Mouse (Mus musculus) left cerebral cortex, adult 11 months (tissue): ENCODE results near the gene Ift81.

Experiments used
- DNase-seq: peaks from one replicate; pipeline ENCODE4 v3.0.0; 2022; ENCODE audit warnings: low spot score

Gene Ift81

DNA sequence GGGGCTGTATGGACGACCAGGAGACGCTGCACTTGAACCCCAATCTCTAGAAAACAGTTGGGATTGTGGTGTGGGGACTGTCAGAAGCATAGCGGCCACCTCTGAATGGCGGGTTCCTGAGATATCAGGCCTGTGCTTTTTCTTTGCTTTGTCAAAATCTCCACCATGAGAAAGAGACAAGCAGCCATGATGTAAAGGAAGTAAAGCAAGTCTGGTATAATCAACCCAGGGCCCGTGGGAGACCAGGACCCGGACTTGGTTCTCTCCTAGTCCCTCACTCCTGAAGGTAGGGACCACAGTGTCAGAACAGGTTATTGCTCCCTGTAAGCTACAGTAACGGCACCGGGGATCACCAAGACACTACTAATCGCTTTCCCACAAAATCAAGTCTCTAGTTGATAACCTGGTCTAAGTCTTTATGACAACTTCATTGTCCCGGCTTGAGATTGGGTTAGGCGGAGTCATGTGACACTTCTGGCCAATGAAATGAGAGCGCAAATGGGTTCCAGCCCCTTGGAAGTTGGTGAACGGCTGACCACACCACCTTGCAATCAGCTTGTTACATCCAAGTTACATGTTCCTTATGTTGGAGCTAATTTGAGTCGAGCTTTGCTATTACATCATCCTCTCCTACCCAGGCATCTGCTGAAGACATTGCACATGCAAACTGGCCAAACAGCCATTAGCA lies 11.4 kb upstream of the Ift81 start:
- no peak for DNase-seq

DNA sequence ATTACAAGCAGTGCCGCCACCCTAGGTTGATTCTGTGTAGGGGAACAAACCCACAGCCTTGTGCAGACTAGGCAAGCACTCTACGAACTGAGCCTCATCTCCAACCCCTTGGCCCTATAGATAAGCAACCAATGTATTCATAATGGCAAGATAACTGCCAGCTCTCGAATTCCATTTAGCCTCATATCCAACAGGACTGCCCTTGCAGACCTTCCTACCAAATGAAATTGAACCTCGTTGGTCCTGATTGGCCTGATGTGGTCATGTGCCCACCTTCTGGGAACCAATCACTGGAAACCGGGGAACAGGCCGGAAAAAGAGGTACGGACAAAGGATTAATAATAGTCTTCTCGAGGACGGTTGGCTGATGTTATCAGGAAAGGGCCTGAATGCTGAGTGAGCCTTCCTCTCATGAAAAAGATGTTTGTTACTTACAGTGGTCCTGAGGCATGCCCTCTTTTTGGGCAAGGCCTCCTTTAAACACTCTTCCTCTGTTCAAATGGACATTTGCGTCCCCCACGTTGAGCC lies 10.7 kb upstream of the Ift81 start:
- DNase-seq = no peak

DNA sequence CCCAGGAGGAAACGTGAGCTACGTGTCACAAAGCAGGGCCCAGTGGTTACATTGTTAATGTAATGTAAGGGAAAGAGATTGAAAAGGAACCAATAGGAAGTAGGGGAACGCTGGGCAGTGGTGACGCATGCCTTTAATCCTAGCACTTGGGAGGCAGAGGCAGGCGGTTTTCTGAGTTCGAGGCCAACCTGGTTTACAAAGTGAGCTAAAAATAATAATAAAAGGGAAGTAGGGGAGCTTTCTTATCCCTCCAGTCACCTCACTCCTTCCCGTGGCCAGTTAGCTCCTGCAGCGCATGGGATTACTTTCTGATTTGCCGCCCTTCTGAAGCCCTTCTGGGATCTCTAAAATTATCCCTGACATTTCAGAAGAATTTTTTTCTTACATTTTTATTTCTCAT lies 9.5 kb upstream of the Ift81 start:
- DNase-seq = no peak

- DNase-seq = no peak
Observed at GRCm38 (mm10) chr5:122622526-122622925, 8.2 kb upstream of the Ift81 start.

GRCm38 (mm10) chr5:122621376-122621886 lies 7.1 kb upstream of the Ift81 start:
- no peak for DNase-seq

- DNase-seq = no peak
Observed at GRCm38 (mm10) chr5:122619686-122620296, 5.5 kb upstream of the Ift81 start.

GRCm38 (mm10) chr5:122617718-122618117 lies 3.4 kb upstream of the Ift81 start:
- no peak for DNase-seq

DNA sequence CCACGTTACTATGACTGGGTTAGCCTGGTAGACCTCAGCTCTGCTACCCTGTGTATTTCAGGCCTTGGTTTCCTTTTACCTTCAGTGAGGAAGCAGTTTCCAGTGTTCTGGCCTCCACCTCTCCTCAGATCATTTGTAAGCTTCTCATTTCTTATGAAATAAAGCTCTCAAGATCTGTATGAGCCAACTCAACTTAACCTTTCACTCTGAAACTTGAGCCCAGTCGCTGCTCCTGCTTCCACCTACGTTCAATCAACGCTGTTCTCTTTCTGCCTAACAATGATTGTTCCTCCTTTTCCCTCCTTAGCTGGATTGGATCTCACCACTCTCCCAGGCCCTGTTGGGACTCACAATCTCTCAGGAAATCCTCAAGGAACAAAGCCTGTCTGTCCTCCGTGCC lies 2.7 kb downstream of the Ift81 start:
- DNase-seq = no peak

DNA sequence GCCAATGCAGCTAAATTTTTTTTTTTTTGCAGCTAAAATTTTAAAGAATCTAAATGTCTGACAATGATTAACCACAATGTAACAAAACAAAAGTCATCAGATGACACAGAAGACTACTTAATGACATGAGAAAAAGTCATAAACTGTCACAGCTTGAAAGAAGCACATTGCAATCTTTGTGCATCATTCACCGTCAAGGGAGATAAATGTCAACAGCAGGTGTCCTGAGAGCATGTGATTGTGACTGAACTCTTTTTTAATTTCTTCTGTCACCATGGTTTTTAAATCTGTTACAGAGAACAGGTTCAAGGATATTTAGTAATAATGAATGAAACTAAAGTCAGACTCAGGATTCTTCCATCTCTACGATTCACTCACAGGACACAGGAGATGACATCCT lies 9.4 kb downstream of the Ift81 start:
- no peak for DNase-seq

GRCm38 (mm10) chr5:122602233-122602632 lies 12.1 kb downstream of the Ift81 start:
- DNase-seq = no peak

DNA sequence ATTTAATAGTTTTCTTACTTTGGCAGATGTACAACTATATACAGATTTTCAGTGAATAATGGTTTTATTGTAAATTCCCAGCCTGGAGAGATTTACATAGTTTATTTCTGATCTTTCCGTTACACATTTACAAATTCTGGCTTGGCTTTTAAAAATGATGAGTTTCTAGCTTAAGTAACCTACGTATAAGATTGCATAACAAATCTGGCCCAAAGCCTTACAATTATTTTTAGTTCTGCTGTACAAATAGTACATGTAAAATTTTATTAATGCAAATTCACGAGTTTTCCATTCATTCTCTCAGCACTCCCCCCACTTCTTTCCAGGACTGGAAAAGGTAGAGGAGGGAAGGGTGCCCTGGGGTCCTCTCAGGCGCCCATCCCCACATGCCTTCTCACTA lies 18.8 kb downstream of the Ift81 start:
- no peak for DNase-seq

- DNase-seq = no peak
Observed at GRCm38 (mm10) chr5:122589891-122590290, 24.4 kb downstream of the Ift81 start.

DNA sequence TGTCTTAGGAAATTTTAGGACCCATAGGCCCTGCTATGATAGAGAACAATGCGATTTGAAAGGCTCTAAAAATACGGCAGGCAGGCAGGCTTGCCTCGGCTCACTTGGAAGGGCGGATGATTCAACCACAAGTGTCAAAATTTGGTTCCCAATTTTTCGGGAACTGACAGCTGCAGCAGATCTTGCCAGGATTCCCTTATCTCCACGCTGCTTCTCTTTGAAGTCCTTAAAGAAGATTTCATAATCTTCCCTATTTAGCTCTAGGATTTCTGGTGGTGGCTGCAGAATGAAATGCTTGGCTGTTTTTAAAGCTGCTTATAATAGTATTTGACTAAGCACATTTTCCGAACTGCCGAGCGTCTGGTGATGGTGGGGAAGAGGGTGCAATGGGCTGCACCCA lies 28.8 kb downstream of the Ift81 start:
- peak; percentile 71 for DNase-seq

DNA sequence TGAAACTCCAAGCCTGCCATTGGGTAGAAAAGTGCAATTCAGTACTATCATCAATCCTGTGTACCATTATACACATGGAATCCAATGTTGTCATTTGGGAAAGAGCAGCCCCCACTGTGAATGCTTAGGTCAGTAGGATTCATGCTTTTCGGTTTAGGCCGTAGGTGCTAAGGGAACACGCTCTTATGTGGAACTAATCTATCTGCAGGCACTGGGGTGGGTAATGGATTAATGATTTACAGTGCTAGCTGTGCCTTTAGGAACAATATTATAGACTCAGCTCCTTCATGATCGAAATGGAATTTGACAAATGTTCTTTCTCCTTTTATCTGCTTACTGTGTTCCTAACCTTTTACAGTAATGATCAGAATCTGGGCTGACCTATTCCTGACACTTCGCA lies 30.2 kb downstream of the Ift81 start:
- no peak for DNase-seq

- no peak for DNase-seq
Observed at GRCm38 (mm10) chr5:122576683-122577329, 37.5 kb downstream of the Ift81 start.

DNA sequence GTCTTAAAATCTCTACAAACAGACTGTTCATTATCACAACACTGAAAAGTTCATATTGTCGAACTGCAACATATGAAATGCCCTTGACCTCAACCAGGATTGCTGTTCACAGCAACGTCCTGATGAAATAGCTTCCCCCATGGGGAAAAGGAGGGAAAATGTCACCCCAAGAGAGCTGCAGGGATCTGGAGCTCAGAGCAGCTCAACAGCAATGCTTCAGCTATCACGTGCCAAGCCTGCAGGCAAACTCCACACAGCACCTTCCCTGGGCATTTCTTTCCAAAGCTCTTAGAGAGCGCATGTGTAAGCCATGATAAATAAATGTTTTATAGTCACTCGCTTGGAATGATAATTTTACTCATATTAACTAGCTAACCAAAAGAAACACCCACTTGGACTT lies 42.3 kb downstream of the Ift81 start:
- DNase-seq = no peak

GRCm38 (mm10) chr5:122566626-122567025 lies 47.7 kb downstream of the Ift81 start:
- peak; percentile 55 for DNase-seq

GRCm38 (mm10) chr5:122560654-122561053 lies 53.7 kb downstream of the Ift81 start:
- no peak for DNase-seq

DNA sequence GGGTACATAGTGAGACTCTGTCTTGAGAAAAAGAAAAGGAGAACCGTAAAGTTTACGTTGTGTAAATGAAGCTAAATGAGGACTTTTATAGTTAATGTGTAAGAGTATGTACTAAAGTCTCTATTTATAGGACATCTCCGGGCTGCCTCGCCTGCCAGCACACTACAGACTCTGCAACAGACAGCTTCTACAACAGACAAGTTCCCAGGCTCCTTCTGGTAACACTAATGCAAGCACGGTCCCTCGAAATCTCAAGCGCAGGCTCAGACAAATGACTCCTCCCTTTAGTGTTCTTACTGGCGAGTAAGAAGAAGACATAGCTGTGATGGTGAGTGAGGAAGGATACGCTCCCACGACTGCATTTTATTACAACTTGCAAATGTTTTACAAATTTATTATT lies 56.2 kb downstream of the Ift81 start:
- DNase-seq = no peak

DNA sequence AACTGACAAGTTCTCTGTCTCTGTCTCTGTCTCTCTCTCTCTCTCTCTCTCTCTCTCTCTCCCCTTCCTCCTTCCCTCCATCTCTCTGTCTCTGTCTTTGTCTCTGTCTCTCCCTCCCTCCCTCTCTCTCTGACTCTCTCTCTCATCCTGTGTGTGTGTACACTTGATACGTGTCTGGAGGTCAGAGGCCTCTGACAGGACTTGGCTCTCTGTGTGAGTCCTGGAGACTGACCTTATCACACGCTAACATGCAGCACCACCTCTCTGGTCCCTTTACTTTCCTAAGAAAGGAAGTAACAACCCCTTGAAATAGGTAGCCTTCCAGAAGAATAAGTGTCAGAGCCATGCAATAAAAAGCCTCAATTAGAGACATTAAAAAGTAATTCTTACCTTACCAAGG lies 59.2 kb downstream of the Ift81 start:
- DNase-seq = no peak

GRCm38 (mm10) chr5:122552638-122553037 lies 61.7 kb downstream of the Ift81 start:
- no peak for DNase-seq

- DNase-seq = no peak
Observed at GRCm38 (mm10) chr5:122550460-122550859, 63.9 kb downstream of the Ift81 start.

- no peak for DNase-seq
Observed at GRCm38 (mm10) chr5:122548671-122549070, 65.6 kb downstream of the Ift81 start.
